Mouse (Mus musculus) midbrain, embryonic 15.5 days (tissue): ENCODE data around the gene Dlgap5. TPM values are rescaled to one million over a fixed set of nuclear protein-coding genes. Genes with fewer than 3 reads are reported as not detected.

Source experiments
- ATAC-seq: fragments of 200-750 bp; cut with Nextera tagmentation; replicated peaks from 2 replicates; pipeline ENCODE4 v1.8.0; 2017; ENCODE audit warnings: moderate TSS enrichment
- H3K27ac ChIP-seq: fragments of 300-500 bp; sonication (generic); 2 replicates; pipeline ENCODE4 v1.5.1; 2015; ENCODE audit warnings: mild to moderate bottlenecking, inconsistent platforms
- H3K27me3 ChIP-seq: fragments of 300-500 bp; sonication (generic); replicated peaks from 2 replicates; pipeline ENCODE4 v1.6.1; 2015; ENCODE audit warnings: inconsistent platforms
- H3K36me3 ChIP-seq: fragments of 300-500 bp; sonication (generic); replicated peaks from 2 replicates; pipeline ENCODE4 v1.6.1; 2015; ENCODE audit warnings: inconsistent platforms
- H3K4me1 ChIP-seq: fragments of 300-500 bp; sonication (generic); 2 replicates; pipeline ENCODE4 v1.6.1; 2015; ENCODE audit warnings: inconsistent platforms
- H3K4me2 ChIP-seq: fragments of 300-500 bp; sonication (generic); 2 replicates; pipeline ENCODE4 v1.6.1; 2015; ENCODE audit warnings: inconsistent platforms, mild to moderate bottlenecking, moderate library complexity
- H3K4me3 ChIP-seq: fragments of 300-500 bp; sonication (generic); 2 replicates; pipeline ENCODE4 v1.5.1; 2015; ENCODE audit warnings: mild to moderate bottlenecking, inconsistent platforms
- H3K9ac ChIP-seq: fragments of 300-500 bp; sonication (generic); 2 replicates; pipeline ENCODE4 v1.6.1; 2015; ENCODE audit warnings: mild to moderate bottlenecking, inconsistent platforms
- H3K9me3 ChIP-seq: fragments of 300-500 bp; sonication (generic); 2 replicates; pipeline ENCODE4 v1.6.1; 2016; ENCODE audit warnings: inconsistent platforms
- WGBS: fragments of 180-500 bp; shearing (Covaris S2); methylation state at CpG from one replicate; pipeline ENCODE4 v1.1.7; 2015; ENCODE audit warnings: mixed read lengths; 5-methylcytosine and 5-hydroxymethylcytosine counted together
- polyA plus RNA-seq: library from polyadenylated mRNA; unstranded; fragments of >200 nt; fragmentation: Nextera tagmentation; extraction: Ambion mirVana; gene quantifications from 2 replicates; pipeline ENCODE4 v1.2.1, GENCODE M21; 2015

Gene Dlgap5
- polyA plus RNA-seq, 1 experiment from 2014 or later, result 7.8 TPM

DNA sequence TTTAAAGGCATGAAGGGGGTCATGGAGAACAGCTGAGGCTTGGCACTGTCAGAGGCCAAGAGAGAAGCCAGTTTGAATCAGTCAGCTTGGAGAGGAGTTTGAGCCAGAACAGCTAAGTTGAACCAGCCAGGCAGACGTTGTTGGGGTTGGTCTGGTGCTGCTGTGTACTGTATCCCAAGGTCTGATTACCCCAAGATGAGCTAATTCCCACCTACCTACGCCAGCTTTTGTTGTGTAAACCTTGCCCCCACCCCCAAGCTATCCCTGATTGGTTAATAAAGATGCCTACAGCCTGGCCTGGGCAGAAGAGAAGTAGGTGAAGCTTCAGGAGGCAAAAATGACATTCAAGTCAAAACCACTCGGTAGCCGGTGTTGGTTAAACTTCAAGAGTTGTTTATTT, 4.3 kb upstream of the Dlgap5 start:
- Histone ChIP-seq H3K4me2 (no peak overlapping the region), H3K27ac (no peak overlapping the region), H3K36me3 (no peaks in the 10 kb centered on the region), H3K4me3 (no peak overlapping the region), H3K9ac (no peak overlapping the region), H3K9me3 (no peaks in the 10 kb centered on the region), H3K27me3 (no peaks in the 10 kb centered on the region), H3K4me1 (peaks cover 8% of the 10 kb centered on the region)
- ATAC-seq, result no peak
- 66% methylated on average over 4 of the region's 4 CpGs for WGBS

DNA sequence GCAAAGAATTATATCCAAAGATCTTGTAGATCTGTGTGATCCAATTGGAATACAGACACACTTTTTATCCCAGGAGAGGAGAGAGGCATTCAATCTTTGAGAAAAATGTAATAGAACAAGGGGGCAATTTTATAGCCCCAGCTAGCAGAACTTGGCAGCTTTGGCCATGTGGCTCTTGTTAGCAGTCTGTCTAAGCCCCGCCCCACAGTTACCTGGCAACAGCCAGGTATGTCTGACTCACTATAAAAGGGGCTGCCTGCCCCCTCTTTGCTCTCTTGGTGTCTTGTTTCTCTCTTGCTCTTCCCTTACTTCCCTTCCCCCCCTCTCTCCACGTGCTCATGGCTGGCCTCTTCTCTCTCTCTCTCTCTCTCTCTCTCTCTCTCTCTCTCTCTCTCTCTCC, 3.4 kb upstream of the Dlgap5 start:
- no peak for ATAC-seq
- 41% methylated on average over 2 of the region's 2 CpGs for WGBS
- no peak overlapping the region for H3K4me3 ChIP-seq

DNA sequence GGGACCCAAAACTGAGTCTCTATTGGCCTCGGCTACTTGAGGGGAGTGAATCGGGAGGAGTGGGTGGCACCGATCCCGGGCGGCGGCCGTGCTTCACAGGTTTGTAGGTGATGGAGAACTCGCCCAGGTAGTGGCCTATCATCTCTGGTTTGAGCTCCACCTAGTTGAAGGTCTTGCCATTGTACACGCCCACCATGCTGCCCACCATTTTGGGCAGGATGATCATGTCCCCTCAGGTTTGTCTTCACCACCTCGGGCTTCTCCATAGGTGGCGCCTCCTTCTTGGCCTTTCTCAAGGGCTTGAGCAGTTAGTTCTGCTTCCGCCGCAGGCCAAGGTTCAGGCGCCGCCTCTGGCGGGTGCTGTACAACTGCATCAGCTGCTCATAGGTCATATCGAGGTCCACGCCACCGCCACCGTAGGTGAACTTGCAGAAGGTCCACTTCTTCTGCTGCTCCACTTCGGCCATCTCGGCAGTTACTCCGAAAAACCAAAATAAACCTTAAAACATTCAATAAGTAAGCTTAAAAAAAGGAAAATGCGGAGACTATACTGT, 1.6 kb upstream of the Dlgap5 start:
- H3K9me3 ChIP-seq, result no peaks in the 10 kb centered on the region
- H3K4me2 ChIP-seq, result no peak overlapping the region
- WGBS, result 93% methylated on average over 24 of the region's 24 CpGs
- no peak for ATAC-seq
- no peak overlapping the region for H3K4me3 ChIP-seq
- H3K9ac ChIP-seq, result no peak overlapping the region
- H3K4me1 ChIP-seq, result peaks cover 13% of the 10 kb centered on the region
- H3K27me3 ChIP-seq, result no peaks in the 10 kb centered on the region
- H3K36me3 ChIP-seq, result no peaks in the 10 kb centered on the region
- H3K27ac ChIP-seq, result no peak overlapping the region

More for the DNA sequence above, 3.4 kb upstream of the Dlgap5 start:
- Histone ChIP-seq H3K27ac (no peak overlapping the region), H3K4me1 (peaks cover 13% of the 10 kb centered on the region), H3K27me3 (no peaks in the 10 kb centered on the region), H3K9ac (no peak overlapping the region), H3K9me3 (no peaks in the 10 kb centered on the region), H3K4me2 (no peak overlapping the region), H3K36me3 (no peaks in the 10 kb centered on the region)

DNA sequence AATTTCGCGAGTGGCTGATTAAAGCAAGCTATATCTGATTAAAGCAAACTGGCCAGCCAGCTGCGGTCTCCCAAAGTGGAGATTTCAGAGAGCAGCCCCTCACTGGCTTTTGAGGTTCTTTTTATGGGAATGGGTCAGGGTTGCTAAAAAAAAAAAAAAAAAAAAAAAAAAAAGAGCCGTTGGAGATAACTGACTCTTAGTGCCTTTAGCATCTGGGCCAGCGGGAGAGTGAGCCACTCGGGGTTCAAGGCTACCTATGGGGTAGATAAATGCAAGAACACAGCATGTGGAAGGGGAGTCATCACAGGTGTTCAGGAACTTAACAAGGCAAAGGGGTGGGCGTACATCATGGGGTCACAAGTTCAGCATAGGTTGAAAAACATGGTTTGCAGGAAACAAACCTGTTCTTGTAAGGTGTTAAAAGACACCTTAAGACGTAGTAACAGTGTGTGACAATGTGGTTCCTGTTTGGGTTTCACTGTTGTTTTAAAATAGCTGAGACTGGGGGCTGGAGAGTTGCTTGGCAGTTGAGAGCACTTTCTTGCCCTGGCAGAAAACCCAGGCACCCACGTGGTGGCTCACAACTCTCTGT, 923 bp upstream of the Dlgap5 start:
- no peak overlapping the region for H3K9ac ChIP-seq
- H3K27ac ChIP-seq, result no peak overlapping the region
- no peaks in the 10 kb centered on the region for H3K36me3 ChIP-seq
- no peak overlapping the region for H3K4me3 ChIP-seq
- H3K4me1 ChIP-seq, result peaks cover 13% of the 10 kb centered on the region
- H3K9me3 ChIP-seq, result no peaks in the 10 kb centered on the region
- H3K27me3 ChIP-seq, result no peaks in the 10 kb centered on the region
- H3K4me2 ChIP-seq, result no peak overlapping the region
- ATAC-seq, result no peak
- 88% methylated on average over 9 of the region's 9 CpGs for WGBS

DNA sequence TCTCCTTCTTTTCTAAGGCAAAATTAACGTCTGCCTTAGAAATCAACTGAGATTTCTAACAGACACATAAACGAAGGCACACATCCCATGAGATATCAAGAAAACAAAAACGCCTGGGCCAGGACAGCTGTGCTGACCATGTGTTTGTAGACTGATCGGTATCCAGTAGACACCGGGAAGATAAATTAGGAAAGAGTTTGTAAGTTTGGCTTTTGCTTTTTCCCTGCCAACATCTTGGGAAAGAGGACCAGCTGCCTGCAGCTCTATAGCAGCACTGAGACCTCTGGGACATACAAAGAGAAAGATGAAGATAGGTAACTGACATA, 422 bp upstream of the Dlgap5 start:
- Histone ChIP-seq H3K9ac (peak overlapping the region; percentile 36; the same call in 1 of the 2 replicates), H3K4me1 (peaks cover 13% of the 10 kb centered on the region), H3K9me3 (no peaks in the 10 kb centered on the region), H3K36me3 (no peaks in the 10 kb centered on the region), H3K27ac (no peak overlapping the region), H3K4me2 (peak overlapping the region; percentile 69), H3K27me3 (no peaks in the 10 kb centered on the region), H3K4me3 (peak overlapping the region; percentile 52)
- no peak for ATAC-seq
- 52% methylated on average over 5 of the region's 5 CpGs for WGBS

DNA sequence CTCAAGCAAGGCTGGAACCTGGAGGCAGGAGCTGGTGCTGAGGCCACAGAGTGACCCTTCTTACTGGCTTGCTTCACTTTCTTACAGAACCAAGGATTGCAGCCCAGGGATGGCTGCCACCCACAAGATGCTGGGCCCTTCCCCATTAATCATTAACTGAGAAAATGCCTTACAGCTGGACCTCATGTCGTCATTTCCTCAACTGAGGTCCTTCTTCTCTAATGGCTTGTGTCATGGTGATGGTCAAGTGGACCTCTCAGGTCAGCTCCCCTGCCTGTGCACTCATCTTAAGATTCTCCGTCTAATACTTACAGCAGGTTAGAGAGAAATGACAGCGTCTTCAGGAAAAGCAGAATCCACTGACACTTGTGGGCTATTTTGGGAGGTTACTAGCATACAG, 861 bp downstream of the Dlgap5 start:
- Histone ChIP-seq H3K27me3 (no peaks in the 10 kb centered on the region), H3K27ac (no peak overlapping the region), H3K36me3 (no peaks in the 10 kb centered on the region), H3K4me2 (peak overlapping the region; percentile 69), H3K9ac (no peak overlapping the region), H3K9me3 (no peaks in the 10 kb centered on the region), H3K4me1 (peaks cover 13% of the 10 kb centered on the region), H3K4me3 (peak overlapping the region; percentile 52)
- WGBS, result 30% methylated on average over 3 of the region's 3 CpGs
- ATAC-seq, result no peak

DNA sequence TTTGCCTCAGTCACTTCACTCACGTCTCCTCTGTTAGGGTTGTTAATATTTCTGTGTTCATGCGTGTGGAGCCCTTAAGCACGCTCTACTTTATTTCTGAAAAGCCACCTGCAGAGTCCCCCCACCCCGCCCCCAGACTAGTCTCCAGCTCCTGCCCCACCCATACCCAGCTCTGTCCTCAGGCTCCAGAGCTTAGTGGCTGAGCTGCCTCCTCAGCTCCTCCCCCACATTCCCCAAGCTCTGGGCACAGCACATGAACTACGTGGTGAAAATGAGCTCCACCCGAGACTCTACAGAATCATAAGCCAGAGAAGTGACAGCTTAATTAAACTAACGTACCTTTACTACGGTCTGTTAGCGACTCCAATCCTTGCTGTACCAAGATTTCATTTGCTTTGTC, 12.2 kb downstream of the Dlgap5 start:
- ATAC-seq, result no peak
- no peak overlapping the region for H3K4me3 ChIP-seq
- H3K27ac ChIP-seq, result no peak overlapping the region
- WGBS, result 88% methylated on average over 9 of the region's 9 CpGs
- H3K9me3 ChIP-seq, result no peaks in the 10 kb centered on the region
- H3K36me3 ChIP-seq, result no peaks in the 10 kb centered on the region
- no peaks in the 10 kb centered on the region for H3K27me3 ChIP-seq
- H3K4me1 ChIP-seq, result no peaks in the 10 kb centered on the region
- no peak overlapping the region for H3K4me2 ChIP-seq
- no peak overlapping the region for H3K9ac ChIP-seq

DNA sequence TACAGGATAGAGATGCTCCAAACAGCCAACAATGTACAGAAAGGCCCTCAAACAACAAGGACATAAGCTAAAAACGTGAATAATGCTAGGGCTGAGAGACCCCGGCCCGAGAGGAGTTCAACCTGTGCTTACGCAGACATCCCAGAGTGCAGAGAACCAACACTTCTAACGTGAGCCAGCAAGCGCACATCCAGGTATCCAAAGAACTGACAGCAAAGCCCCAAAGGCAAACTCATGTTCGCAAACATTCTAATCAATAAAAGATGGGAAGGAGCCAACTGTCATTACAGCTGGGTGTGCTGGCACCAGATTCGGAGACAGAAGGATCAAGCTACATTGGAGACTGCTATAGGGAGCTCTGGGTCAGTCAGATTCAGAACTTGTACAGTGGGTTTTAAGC, 15.5 kb downstream of the Dlgap5 start:
- no peaks in the 10 kb centered on the region for H3K9me3 ChIP-seq
- no peak overlapping the region for H3K4me3 ChIP-seq
- no peak overlapping the region for H3K4me2 ChIP-seq
- ATAC-seq, result no peak
- H3K4me1 ChIP-seq, result no peaks in the 10 kb centered on the region
- no peak overlapping the region for H3K9ac ChIP-seq
- H3K27ac ChIP-seq, result no peak overlapping the region
- no peaks in the 10 kb centered on the region for H3K36me3 ChIP-seq
- WGBS, result 93% methylated on average over 8 of the region's 8 CpGs
- H3K27me3 ChIP-seq, result no peaks in the 10 kb centered on the region

DNA sequence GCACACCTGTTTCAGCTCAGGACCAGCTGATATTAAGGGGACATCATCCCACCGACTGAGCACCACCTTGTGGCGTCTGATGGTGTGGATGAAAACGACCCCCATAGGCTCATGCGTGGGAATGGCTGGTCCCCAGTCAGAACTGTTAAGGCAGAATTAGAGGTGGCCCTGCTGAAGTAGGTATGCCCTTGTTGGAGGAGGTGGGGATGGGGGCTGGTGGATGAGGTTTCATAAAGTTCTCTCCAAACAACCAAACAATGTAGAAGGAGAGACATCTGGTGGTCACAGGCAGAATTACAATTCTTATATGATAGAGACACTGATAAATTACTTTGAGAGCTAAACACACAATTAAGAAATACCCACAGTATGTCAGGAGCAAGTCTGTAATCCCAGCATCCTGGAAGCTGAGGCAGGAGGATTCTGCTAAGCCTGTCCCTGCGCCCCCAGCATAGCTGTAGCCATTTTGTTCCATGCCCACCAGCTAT, 22.0 kb downstream of the Dlgap5 start:
- no peak overlapping the region for H3K4me3 ChIP-seq
- no peak overlapping the region for H3K9ac ChIP-seq
- H3K27me3 ChIP-seq, result no peaks in the 10 kb centered on the region
- no peaks in the 10 kb centered on the region for H3K36me3 ChIP-seq
- ATAC-seq, result peak; percentile 83
- H3K27ac ChIP-seq, result no peak overlapping the region
- H3K4me2 ChIP-seq, result no peak overlapping the region
- no peaks in the 10 kb centered on the region for H3K9me3 ChIP-seq
- 59% methylated on average over 5 of the region's 5 CpGs for WGBS
- no peaks in the 10 kb centered on the region for H3K4me1 ChIP-seq

DNA sequence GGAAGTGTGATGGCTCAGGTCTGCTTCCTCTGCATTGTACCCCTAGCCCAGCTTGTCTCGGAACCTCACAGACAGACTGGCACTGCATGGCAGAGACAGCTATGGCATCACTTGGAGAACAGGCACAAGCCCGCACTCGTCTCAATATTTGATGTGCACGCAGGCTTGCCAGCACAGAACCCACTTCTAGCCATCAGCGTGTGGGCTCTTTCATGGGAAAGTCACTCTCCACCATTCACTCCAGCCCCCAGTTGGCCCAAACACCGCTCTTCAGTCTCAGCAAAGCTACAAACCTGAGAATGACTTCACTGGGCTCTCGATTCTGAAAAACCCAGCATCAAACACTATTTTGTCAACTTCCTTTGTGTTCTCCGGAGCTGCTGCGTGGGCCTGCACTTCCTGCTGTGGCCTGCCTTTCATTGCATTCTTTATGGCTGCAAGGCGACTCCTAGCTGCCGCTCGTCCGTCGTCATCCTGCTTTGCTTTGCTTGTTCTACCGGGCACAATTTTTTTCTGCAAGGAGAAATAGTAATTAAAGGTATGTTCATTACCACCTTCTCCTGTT, 22.7 kb downstream of the Dlgap5 start:
- H3K27me3 ChIP-seq, result no peaks in the 10 kb centered on the region
- no peaks in the 10 kb centered on the region for H3K9me3 ChIP-seq
- H3K9ac ChIP-seq, result no peak overlapping the region
- H3K4me1 ChIP-seq, result no peaks in the 10 kb centered on the region
- no peak overlapping the region for H3K4me2 ChIP-seq
- no peaks in the 10 kb centered on the region for H3K36me3 ChIP-seq
- peak; percentile 41; the same call in 1 of the 2 replicates for ATAC-seq
- 69% methylated on average over 15 of the region's 15 CpGs for WGBS
- no peak overlapping the region for H3K4me3 ChIP-seq
- no peak overlapping the region for H3K27ac ChIP-seq

DNA sequence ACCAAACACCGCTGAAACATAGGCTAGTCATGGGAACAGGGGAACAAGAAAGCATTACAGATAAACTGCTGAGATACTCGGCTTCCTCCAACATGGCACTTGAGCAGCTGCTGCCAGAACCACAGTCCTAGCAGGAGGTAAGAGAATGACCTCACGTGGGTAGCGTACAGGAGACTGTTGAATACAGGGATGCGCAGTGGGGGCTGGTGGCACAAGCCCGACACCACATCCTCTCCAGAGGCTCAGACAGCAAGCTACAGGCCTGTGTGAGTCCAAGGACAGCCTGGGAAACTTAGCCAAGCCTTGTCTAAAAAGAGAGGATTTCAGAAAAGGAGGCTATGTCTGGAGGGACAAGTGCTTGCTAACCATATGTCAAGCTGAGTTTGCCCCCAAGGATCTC, 23.2 kb downstream of the Dlgap5 start:
- Histone ChIP-seq H3K27me3 (no peaks in the 10 kb centered on the region), H3K4me2 (no peak overlapping the region), H3K4me3 (no peak overlapping the region), H3K36me3 (no peaks in the 10 kb centered on the region), H3K27ac (no peak overlapping the region), H3K9ac (no peak overlapping the region), H3K9me3 (no peaks in the 10 kb centered on the region), H3K4me1 (no peaks in the 10 kb centered on the region)
- WGBS, result 90% methylated on average over 6 of the region's 6 CpGs
- ATAC-seq, result no peak

DNA sequence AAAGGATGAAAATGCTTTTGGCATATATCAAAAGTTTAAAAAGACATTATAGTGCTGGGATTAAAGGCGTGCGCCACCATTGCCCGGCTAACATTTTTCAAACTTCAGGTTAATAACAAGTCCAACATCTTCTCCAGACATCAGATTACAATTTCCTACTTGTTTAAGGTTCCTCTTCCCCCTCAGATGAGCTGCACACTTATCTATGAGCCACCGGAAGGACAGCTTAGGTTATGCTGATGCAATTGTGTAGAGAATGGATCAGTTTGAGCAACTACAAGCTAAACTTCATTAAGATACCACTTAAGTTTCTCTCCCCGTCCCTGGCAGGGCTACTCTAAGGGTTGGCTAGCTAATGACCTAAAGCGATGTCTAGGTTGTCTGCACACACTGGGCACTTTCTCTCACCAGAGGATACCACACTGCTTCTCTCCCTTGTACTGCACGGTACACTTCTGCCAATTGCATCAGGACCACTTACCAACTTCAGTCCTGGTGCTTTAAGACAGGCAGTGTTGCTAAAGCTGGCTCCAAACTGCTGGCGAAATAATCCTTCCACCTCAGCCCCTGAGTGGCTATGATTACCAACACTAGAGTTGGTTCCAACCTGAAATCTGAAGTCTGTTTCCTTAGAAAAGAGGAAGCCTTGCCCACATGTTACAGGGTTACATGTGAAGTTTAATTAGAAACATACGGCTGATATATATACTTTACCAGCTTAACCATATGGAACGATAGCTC, 24.7 kb downstream of the Dlgap5 start:
- H3K4me1 ChIP-seq, result no peaks in the 10 kb centered on the region
- no peak overlapping the region for H3K4me2 ChIP-seq
- no peak for ATAC-seq
- H3K9me3 ChIP-seq, result no peaks in the 10 kb centered on the region
- no peak overlapping the region for H3K9ac ChIP-seq
- no peak overlapping the region for H3K4me3 ChIP-seq
- H3K27me3 ChIP-seq, result no peaks in the 10 kb centered on the region
- H3K36me3 ChIP-seq, result no peaks in the 10 kb centered on the region
- H3K27ac ChIP-seq, result no peak overlapping the region
- WGBS, result 96% methylated on average over 10 of the region's 10 CpGs
